Mouse (Mus musculus) liver, adult 2 months (tissue): ENCODE results near the gene Gabarapl2.

Experiments used
- CTCF ChIP-seq: fragments of 200-500 bp; IDR thresholded peaks from 2 replicates; pipeline ENCODE4 v1.5.1; 2011; ENCODE audit warnings: low read depth, low read length, control low read depth
- POLR2A ChIP-seq: fragments of 200-500 bp; IDR thresholded peaks from 2 replicates; pipeline ENCODE4 v1.6.1; 2011; ENCODE audit warnings: low read length, control low read depth; ENCODE audit not compliant: insufficient read depth; ENCODE audit errors: extremely low read depth

DNA sequence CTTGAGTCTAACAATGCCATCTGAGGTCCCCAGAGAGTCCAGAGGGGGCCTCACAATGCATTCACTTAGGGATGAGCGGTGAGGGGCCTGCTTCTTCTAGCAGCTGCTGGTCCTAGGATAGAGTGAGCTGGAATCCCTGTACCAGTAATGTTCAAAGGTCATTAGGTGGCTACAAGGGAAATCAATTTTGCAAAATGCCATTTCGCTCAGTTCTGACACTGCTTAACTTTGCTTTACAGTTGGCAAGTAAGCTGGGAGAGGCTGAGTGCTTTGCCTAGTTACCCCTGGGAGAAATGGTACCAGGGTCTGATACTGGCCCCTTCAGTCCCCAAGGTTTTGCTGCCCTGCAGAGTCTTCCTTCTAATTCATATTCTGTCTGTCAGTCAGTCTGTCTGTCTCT lies 35.2 kb downstream of the Gabarapl2 start:
- TF ChIP-seq POLR2A (no peak), CTCF (no peak)
